Mouse (Mus musculus) lung, embryonic 14.5 days (tissue): ENCODE data around the gene Sh3rf3. TPM values are rescaled to one million over a fixed set of nuclear protein-coding genes. Genes with fewer than 3 reads are reported as not detected.

ENCODE experiments used
- ATAC-seq: fragments of 200-750 bp; cut with Nextera tagmentation; 2 replicates; pipeline ENCODE4 v1.8.0; 2017; ENCODE audit warnings: mild to moderate bottlenecking, moderate TSS enrichment, moderate library complexity; ENCODE audit not compliant: insufficient read depth
- DNase-seq: peaks from one replicate; pipeline ENCODE4 v3.0.0-alpha.2; 2015
- H3K27ac ChIP-seq: fragments of 300-500 bp; sonication (generic); 2 replicates; pipeline ENCODE4 v1.5.1; 2014; ENCODE audit warnings: low read depth, mild to moderate bottlenecking, moderate library complexity
- H3K27me3 ChIP-seq: fragments of 300-500 bp; sonication (generic); 2 replicates; pipeline ENCODE4 v1.6.1; 2014; ENCODE audit warnings: low read length, control low read depth; ENCODE audit not compliant: insufficient read depth
- H3K36me3 ChIP-seq: fragments of 300-500 bp; sonication (generic); 2 replicates; pipeline ENCODE4 v1.6.1; 2014; ENCODE audit warnings: control low read depth; ENCODE audit not compliant: insufficient read depth
- H3K4me1 ChIP-seq: fragments of 300-500 bp; sonication (generic); 2 replicates; pipeline ENCODE4 v1.6.1; 2014; ENCODE audit warnings: antibody characterized with exemption, control low read depth; ENCODE audit not compliant: insufficient read depth
- H3K4me2 ChIP-seq: fragments of 300-500 bp; sonication (generic); 2 replicates; pipeline ENCODE4 v1.6.1; 2014; ENCODE audit warnings: mild to moderate bottlenecking
- H3K4me3 ChIP-seq: fragments of 300-500 bp; sonication (generic); 2 replicates; pipeline ENCODE4 v1.5.1; 2014; ENCODE audit warnings: low read depth, low read length
- H3K9ac ChIP-seq: fragments of 300-500 bp; sonication (generic); 2 replicates; pipeline ENCODE4 v1.6.1; 2014
- H3K9me3 ChIP-seq: fragments of 300-500 bp; sonication (generic); 2 replicates; pipeline ENCODE4 v1.6.1; 2016; ENCODE audit warnings: low read depth, low read length, control low read depth
- CTCF ChIP-seq: IDR thresholded peaks from 2 replicates; pipeline ENCODE4 v1.5.1; 2016; ENCODE audit warnings: antibody characterized with exemption, low read depth
- WGBS: fragments of 180-500 bp; shearing (Covaris S2); extraction: QIAGEN DNeasy Blood & Tissue Kit; methylation state at CpG from one replicate; pipeline ENCODE4 v1.1.7; 2014; 5-methylcytosine and 5-hydroxymethylcytosine counted together
- polyA plus RNA-seq: library from polyadenylated mRNA; unstranded; fragments of >200 nt; fragmentation: Nextera tagmentation; extraction: Ambion mirVana; gene quantifications from 2 replicates; pipeline ENCODE4 v1.2.1, GENCODE M21; 2014

Sh3rf3 gene
- polyA plus RNA-seq, 1 experiment from 2014 or later: 3.3 TPM

DNA sequence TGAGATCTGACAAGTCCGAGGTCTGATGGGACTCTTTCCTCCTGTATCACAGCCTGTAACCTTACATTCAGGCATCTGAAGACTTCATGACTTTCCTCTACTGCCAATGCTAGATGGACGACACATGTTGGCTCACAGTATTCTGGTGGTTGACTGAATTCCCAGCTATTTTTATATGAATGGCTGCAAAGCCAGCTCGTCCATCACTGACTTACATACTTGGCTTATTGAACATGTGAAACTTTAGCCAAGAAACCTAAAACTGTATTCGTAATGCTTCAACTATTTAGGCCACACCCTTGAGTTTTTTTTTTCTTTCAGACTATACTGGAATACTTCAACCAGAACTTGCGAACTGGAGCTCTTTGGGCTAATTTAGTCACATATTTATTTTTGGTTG lies 3.0 kb upstream of the Sh3rf3 start:
- ATAC-seq (no peak), DNase-seq (peak; percentile 7)
- peaks cover 25% of the 10 kb centered on the region for H3K27me3 ChIP-seq
- H3K9me3 ChIP-seq: no peaks in the 10 kb centered on the region
- H3K27ac ChIP-seq: no peak overlapping the region
- H3K4me3 ChIP-seq: no peak overlapping the region
- H3K9ac ChIP-seq: no peak overlapping the region
- no peak overlapping the region for H3K4me2 ChIP-seq
- H3K36me3 ChIP-seq: no peaks in the 10 kb centered on the region
- WGBS: 63% methylated on average over 5 of the region's 5 CpGs
- H3K4me1 ChIP-seq: no peaks in the 10 kb centered on the region
- TF ChIP-seq CTCF: no peak

DNA sequence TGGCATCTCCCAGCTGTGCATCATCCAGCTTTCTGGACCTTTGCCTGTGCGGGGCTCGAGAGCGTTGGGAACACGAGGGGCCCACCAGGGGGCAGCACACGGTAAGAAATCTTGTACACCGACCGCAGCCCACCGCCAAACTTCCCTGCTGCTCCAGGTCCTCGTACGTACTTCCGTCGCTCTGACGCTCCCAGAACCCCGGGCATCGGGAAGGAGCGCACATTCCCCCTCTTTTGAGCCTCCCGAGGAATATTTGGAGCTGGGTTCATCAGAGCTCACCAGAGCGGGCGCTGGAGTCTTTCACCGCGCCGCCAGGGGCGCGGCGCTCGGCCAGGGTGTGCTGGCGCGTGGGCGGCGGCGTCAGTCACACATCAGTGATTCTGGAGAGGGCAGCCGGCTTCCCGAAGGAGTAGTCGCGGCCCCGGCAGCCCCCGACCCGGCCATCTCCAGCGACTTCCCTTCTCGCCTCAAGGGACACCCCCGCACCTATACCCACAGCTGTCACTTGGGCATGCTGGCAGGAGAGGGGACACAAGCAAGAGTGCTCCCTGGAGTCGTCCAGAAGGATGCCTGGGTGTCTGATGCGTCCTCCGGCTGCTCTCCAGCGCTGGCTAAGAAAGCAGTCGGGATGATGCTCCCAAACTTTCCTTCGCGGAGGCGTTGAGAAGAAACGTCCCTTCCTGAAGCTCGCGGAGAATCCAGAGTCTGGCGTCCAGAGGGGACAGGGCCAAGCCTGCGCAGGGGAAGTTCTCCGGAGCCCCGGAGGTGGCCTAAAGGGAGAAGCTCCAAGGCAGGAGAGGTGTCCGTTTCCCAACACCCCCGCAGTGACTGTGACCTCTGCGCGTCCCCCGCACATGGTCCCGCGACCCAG lies 714 bp upstream of the Sh3rf3 start:
- H3K9me3 ChIP-seq: no peaks in the 10 kb centered on the region
- DNase-seq (peak; percentile 97), ATAC-seq (peak; percentile 84)
- peak overlapping the region; percentile 26; the same call in 1 of the 2 replicates for H3K27ac ChIP-seq
- H3K27me3 ChIP-seq: peaks cover 25% of the 10 kb centered on the region
- WGBS: under 1% methylated on average over 63 of the region's 63 CpGs
- no peaks in the 10 kb centered on the region for H3K4me1 ChIP-seq
- peak overlapping the region; percentile 98 for H3K4me2 ChIP-seq
- peak; percentile 90 for TF ChIP-seq CTCF
- H3K9ac ChIP-seq: peak overlapping the region; percentile 58
- no peaks in the 10 kb centered on the region for H3K36me3 ChIP-seq
- peak overlapping the region; percentile 62 for H3K4me3 ChIP-seq

DNA sequence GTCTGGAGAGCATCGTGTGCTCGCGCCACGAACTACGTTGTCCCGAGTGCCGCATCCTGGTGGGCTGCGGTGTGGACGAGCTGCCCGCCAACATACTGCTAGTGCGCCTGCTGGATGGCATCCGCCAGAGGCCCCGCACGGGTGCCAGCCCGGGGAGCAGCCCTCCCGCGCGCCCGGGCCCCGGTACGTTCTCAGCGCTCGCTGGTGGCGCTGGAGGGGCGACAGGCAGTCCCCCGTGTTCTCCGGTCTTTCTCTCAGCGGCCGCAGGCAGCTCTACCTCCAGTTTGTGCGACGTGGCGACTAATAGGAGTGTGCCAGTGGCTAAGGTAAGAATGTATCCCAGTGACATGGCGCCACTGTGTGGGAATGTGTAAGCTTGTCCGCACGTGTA lies 637 bp downstream of the Sh3rf3 start:
- Histone ChIP-seq H3K9ac (peak overlapping the region; percentile 58), H3K27ac (no peak overlapping the region), H3K4me3 (peak overlapping the region; percentile 62), H3K4me2 (peak overlapping the region; percentile 98), H3K4me1 (no peaks in the 10 kb centered on the region), H3K9me3 (no peaks in the 10 kb centered on the region), H3K36me3 (no peaks in the 10 kb centered on the region), H3K27me3 (peaks cover 25% of the 10 kb centered on the region)
- DNase-seq: peak; percentile 37
- no peak for TF ChIP-seq CTCF
- peak; percentile 33; the same call in 1 of the 2 replicates for ATAC-seq
- under 1% methylated on average over 35 of the region's 35 CpGs for WGBS

DNA sequence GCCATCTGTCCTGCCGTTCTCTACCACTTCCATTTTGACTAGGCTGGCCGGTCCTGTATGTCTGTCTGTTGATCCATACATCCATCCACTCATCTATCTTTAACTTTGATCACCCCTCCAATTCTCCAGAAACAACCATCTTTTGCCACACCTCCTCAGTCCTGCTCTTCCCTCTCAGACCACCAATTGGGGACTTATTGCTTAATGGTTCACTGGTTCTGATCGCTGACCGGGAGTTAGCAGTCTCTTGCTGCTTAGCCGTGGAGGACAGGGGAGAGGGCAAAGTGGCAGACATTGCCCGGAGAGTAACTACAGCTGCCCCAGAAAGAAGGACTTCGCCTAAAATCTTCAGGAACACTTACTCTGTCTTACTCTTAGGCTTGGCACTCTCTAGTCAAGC lies 1.3 kb downstream of the Sh3rf3 start:
- peak overlapping the region; percentile 98 for H3K4me2 ChIP-seq
- H3K9me3 ChIP-seq: no peaks in the 10 kb centered on the region
- peaks cover 25% of the 10 kb centered on the region for H3K27me3 ChIP-seq
- no peaks in the 10 kb centered on the region for H3K4me1 ChIP-seq
- H3K9ac ChIP-seq: no peak overlapping the region
- no peak overlapping the region for H3K27ac ChIP-seq
- ATAC-seq (no peak), DNase-seq (no peak)
- no peak for TF ChIP-seq CTCF
- H3K36me3 ChIP-seq: no peaks in the 10 kb centered on the region
- peak overlapping the region; percentile 62 for H3K4me3 ChIP-seq
- 58% methylated on average over 7 of the region's 7 CpGs for whole genome bisulfite sequencing

DNA sequence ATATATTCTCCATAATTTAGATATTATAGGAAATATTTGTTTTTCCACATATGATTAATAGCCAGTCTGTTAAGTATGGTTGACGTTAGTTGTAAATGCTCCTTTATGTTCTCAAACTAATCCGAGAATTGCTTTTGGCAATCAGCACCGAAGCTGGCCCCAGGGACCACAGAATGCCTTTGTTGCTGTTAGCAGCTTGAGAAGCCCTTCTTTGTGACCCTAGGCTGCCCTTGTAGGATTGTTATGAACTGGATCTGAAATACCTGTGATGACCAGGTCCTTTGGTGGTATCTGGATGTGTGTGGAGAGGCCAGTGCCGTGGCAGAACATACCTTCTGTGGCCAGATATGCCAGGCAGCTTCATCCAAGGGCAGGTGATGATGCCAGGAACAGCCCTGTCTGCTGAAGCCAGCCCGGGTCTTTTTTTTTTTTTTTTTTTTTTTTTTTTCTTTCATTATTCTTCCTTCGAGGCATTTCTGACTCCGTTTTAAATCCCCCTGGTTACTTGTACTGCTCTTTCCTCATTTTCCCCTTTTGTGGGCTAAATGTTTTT lies 10.9 kb downstream of the Sh3rf3 start:
- WGBS: 68% methylated on average over 7 of the region's 7 CpGs
- no peak overlapping the region for H3K9ac ChIP-seq
- no peak for TF ChIP-seq CTCF
- H3K9me3 ChIP-seq: no peaks in the 10 kb centered on the region
- H3K27ac ChIP-seq: no peak overlapping the region
- no peaks in the 10 kb centered on the region for H3K27me3 ChIP-seq
- H3K36me3 ChIP-seq: no peaks in the 10 kb centered on the region
- no peak overlapping the region for H3K4me2 ChIP-seq
- DNase-seq (no peak), ATAC-seq (no peak)
- no peaks in the 10 kb centered on the region for H3K4me1 ChIP-seq
- no peak overlapping the region for H3K4me3 ChIP-seq

DNA sequence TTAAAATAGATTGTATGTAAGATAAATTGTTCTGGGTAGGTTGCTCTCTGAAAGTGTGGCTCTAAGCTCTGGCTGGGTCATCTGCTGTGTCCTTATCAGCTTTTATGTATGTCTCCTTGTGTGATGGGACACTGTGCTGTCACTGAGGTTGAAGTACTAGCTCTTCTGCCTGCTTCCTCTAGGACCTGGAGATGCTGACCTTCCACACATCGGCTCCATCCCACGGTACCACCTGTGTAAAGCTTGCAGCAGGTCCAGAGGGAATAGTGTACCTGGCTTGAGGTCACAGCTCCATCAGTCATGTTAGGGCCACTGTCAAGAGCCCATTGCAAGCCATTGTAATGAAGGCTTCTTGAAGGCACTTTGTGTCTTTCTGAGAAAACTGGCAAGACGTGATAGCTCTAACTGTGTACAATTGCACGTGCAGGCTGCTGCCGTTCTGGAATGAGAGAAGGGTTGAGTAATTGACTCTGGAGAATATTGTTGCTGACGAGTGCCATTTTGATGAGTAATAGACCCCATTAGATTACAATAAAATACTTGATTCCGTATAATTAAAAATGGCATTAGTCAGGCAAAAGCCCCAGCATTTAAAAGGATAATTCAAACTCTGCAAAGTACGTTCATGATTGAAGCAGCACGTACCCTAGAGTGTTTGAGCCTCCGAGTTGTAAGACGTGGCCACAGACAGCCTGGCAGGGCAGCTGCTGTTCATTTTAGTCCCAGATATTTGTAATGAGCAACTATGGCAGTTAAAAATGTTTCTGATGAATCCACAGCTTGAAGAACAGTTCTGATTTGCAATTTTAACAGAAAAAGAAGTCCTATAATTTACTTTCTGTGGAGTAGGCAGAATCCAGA lies 16.3 kb downstream of the Sh3rf3 start:
- Histone ChIP-seq H3K9ac (no peak overlapping the region), H3K27ac (no peak overlapping the region), H3K9me3 (no peaks in the 10 kb centered on the region), H3K36me3 (no peaks in the 10 kb centered on the region), H3K4me1 (no peaks in the 10 kb centered on the region), H3K27me3 (no peaks in the 10 kb centered on the region), H3K4me2 (no peak overlapping the region), H3K4me3 (no peak overlapping the region)
- DNase-seq (no peak), ATAC-seq (no peak)
- 79% methylated on average over 11 of the region's 11 CpGs for WGBS
- no peak for TF ChIP-seq CTCF

DNA sequence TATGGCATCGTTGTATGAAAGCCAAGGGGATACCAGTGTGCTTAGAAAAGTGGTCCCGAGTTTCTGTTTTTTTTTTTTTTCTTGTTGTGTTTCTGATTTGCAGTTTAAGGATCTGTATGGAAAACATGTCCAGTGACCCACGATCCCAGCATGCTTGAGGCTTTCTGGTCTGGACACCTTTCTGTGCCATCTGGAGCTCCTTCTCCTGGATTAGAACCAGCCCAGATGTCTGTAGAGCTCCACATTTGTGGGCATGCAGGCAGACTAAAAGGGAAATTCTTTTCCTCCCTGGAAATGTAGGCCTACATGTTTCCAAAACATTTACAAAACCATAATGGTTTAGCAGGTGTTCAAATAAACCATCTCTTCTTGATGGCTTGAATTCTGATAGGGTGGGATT lies 20.0 kb downstream of the Sh3rf3 start:
- WGBS: 83% methylated on average over 3 of the region's 3 CpGs
- DNase-seq (no peak), ATAC-seq (no peak)
- H3K36me3 ChIP-seq: no peaks in the 10 kb centered on the region
- H3K27me3 ChIP-seq: no peaks in the 10 kb centered on the region
- H3K9me3 ChIP-seq: no peaks in the 10 kb centered on the region
- no peak for TF ChIP-seq CTCF
- H3K4me3 ChIP-seq: no peak overlapping the region
- H3K27ac ChIP-seq: no peak overlapping the region
- H3K9ac ChIP-seq: no peak overlapping the region
- no peak overlapping the region for H3K4me2 ChIP-seq
- H3K4me1 ChIP-seq: no peaks in the 10 kb centered on the region
